Comparison of ENCODE assay signal across 9 mouse cellular contexts in the genomic region with DNA sequence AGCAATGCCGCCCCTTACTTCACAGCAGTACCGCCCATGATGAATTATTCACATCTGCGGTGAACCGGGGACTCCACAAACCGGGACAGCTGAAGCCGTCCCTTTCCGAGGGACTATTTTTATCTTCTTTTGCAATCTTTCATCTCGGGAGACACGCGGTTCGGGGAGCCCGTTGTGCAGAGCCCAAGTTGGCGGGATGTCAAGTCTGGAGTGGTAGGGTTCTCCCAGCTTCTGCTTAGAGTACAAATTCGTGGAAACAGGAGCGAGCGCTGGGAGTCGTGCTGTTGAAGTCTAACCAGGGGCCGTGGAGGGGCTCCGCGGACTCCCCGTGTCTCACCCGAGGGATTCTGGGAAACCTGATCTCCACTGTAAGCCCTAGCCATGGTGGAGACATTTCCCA. TPM values are rescaled to one million over a fixed set of nuclear protein-coding genes. Genes with fewer than 3 reads are reported as not detected.
DNase-seq lines count a peak whose midpoint lies in the region; ATAC-seq lines count a peak whose summit lies in the region.
"Had no signal": no experiment of that assay in that cellular context is flagged by ENCODE, and none has a peak within 500 bp of the region (broad histone marks: within the 10 kb centered on the region; RNA-seq: fewer than 3 reads in every experiment).

No protein-coding gene starts in this region.

- H3K4me3 ChIP-seq in embryonic facial prominence, embryonic 10.5 days = no peak overlapping the region
- no peak overlapping the region for H3K4me3 ChIP-seq in lung, embryonic 15.5 days

- H3K36me3 ChIP-seq in embryonic facial prominence, embryonic 10.5 days (replicated peaks) = no peaks in the 10 kb centered on the region
- H3K36me3 ChIP-seq in lung, embryonic 15.5 days = no peaks in the 10 kb centered on the region

- peaks cover 70% of the 10 kb centered on the region for H3K4me1 ChIP-seq in embryonic facial prominence, embryonic 10.5 days
- peaks cover 64% of the 10 kb centered on the region for H3K4me1 ChIP-seq in lung, embryonic 15.5 days

- H3K9ac ChIP-seq in lung, embryonic 15.5 days = no peak overlapping the region; the same call in 1 of the 2 replicates

- H3K27me3 ChIP-seq in embryonic facial prominence, embryonic 10.5 days (replicated peaks; ENCODE audit: low read depth, poor library complexity, severe bottlenecking) = peaks cover 36% of the 10 kb centered on the region
- no peaks in the 10 kb centered on the region for H3K27me3 ChIP-seq in lung, embryonic 15.5 days

- no peak for ATAC-seq in lung, embryonic 15.5 days (ENCODE audit: borderline replicate concordance, extremely low read depth, low FRiP score, low TSS enrichment)

- peak overlapping the region; percentile 44 for H3K4me2 ChIP-seq in lung, embryonic 15.5 days

- peak; percentile 44 for DNase-seq in embryo, embryonic 11 days
- DNase-seq in embryo, embryonic 10 days (ENCODE audit: low spot score) = no peak
- no peak for DNase-seq in embryonic facial prominence, embryonic 10.5 days (ENCODE audit: low spot score)
- peak; percentile 46 to 66 for DNase-seq in gastrocnemius, postnatal 36 days
- DNase-seq in layer of hippocampus, adult 11-12 months (ENCODE audit: low spot score) = peak; percentile 63
- DNase-seq in right cerebral cortex, postnatal 36 days (ENCODE audit: low spot score in 2 of 2) = peak; percentile 35 to 39
- DNase-seq in thymus, postnatal 4 days = no peak

- H3K27ac ChIP-seq in embryonic facial prominence, embryonic 10.5 days (replicated peaks) = peak overlapping the region; percentile 44
- H3K27ac ChIP-seq in lung, embryonic 15.5 days = peak overlapping the region; percentile 81

- WGBS in embryonic facial prominence, embryonic 10.5 days = 35% methylated on average over 22 of the region's 22 CpGs
- 11% methylated on average over 22 of the region's 22 CpGs for WGBS in lung, embryonic 15.5 days

- intact Hi-C loops in gastrocnemius, postnatal 36 days (cut with DNase I) = no loop called here

- no peaks in the 10 kb centered on the region for H3K9me3 ChIP-seq in embryonic facial prominence, embryonic 10.5 days
- H3K9me3 ChIP-seq in lung, embryonic 15.5 days = no peaks in the 10 kb centered on the region

RNA-seq across cellular contexts. Expression of a gene that starts 53.0 kb away (rescaled TPM):
- 287 and 291 TPM in 2 replicates for polyA plus RNA-seq in embryonic facial prominence, embryonic 10.5 days (2016; fragmentation: Nextera tagmentation; extraction: Ambion mirVana)
- total RNA-seq in gastrocnemius, postnatal 36 days (2021) = 1 to 10 TPM; 3.6 to 5.8 TPM
- polyA plus RNA-seq in lung, embryonic 15.5 days (2015; fragmentation: Nextera tagmentation; extraction: Ambion mirVana) = 525 and 559 TPM in 2 replicates
- polyA plus RNA-seq: C2C12 had no signal

Comparison
In these comparisons a context has a peak if more than half of its experiments do, and no peak if none do; other contexts are left out.
1. DNase-seq: peak in embryo, embryonic 11 days (single experiment), gastrocnemius, postnatal 36 days (2 of 2), layer of hippocampus, adult 11-12 months (single experiment) and right cerebral cortex, postnatal 36 days (2 of 2); none in embryo, embryonic 10 days (single experiment), embryonic facial prominence, embryonic 10.5 days (single experiment) and thymus, postnatal 4 days (single experiment).